Mouse (Mus musculus): ENCODE results near the gene Cldn13. TPM values are rescaled to one million over a fixed set of nuclear protein-coding genes. Genes with fewer than 3 reads are reported as not detected.

Cldn13 gene
- polyA plus RNA-seq, 3 experiments from 2014 or later, result not detected

DNA sequence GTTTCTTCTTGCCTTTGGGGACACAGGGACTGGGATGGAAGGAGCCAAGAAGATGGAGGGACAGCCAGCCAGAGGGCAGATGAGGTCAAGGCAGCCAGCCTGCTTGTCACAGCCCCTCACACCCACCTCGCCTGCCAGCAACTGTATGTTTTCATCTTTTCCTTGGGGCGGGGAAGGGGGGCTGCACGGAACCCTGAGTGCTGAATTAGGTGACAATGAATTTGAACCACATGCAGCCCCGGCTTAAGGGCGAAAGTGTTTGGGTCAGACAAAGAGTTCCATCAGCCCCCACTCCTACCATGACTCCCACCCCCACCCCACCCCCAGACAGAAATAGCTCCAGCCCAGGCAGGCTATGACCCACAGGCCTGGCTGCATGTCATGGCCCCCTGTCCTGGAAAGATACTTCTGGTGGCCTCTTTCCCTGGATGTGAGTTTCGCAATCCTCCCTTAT, 24.7 kb downstream of the Cldn13 start:
- ATAC-seq, result no peak

DNA sequence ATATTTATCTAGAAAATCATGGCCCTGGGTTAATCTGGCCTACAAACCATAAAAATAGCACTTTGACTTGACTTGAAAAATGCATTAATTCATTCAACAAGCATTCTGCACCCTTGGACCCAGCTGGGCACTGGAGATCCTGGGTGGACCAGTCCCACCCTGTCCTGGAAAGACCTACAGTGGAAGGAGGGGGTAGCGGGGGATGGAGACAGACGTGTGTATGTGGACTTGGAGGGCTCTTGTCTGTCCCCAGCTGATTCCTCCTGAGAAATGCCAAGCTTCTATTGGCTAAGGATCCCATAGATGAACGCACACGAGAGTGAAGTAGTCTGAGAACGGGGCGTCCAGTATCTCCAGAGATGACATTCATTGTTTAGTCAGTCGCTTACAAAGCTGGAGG, 26.8 kb downstream of the Cldn13 start:
- ATAC-seq, result no peak

DNA sequence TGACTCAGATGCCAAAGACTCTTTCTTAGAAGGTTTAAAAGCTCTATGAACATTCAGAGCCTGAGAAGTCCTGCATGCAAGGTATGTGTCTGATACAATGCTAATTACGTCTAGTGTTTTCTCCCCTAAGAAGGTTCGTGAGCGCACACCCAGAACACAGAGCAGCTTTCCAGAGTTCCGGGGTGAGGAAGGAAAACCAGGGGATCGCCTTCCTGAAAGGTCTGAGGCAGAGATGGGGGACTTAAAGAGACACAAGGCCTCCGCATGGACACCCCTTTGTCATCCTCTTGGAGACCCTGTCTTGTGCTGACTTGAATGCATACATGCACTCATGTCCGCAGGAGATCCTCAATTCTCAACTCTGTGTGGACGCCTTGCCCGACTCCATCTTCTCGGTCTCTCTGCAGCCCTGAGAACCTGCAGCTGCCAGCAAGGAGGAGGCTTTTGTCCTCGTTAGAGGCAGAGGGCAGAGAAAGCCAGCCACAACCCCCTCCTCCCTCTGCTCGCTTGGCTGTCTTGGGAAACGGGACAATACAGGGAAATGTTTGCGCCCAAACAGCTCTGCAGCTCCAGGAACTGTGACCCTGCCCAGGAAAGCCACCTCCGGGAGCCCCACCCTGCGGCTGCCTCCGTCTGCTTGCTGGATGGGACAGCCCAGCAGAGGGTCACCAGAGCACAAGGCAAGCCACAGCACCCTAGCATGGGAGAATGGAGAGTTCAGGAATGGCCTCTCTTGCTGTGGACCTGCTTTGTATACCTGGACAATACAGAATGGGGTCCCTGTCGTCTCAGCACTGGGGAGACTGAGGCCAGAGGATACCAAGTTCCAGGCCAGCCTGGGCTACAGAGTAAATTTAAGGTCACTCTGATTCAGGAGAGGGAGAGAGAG, 27.6 kb downstream of the Cldn13 start:
- no peak for ATAC-seq

DNA sequence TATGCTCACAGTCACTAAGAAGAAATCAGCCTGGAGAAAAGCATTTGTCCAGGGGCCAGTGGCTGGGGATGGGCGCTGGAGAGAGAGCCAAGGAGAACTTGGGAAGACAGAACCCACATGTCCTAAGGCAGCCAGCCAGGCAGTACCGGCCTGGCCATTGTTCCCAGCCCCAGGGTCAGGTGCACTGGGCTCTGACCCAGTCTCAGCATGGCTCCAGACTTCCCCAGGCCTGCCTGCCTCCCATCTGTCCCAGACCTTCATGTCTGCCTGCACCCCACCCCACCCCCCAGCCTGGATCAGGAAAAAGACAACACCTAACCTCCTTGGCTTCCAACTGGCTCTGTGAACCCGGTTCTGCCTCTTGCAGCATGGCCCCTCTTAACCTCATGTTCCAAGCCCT, 32.2 kb downstream of the Cldn13 start:
- ATAC-seq, result no peak

DNA sequence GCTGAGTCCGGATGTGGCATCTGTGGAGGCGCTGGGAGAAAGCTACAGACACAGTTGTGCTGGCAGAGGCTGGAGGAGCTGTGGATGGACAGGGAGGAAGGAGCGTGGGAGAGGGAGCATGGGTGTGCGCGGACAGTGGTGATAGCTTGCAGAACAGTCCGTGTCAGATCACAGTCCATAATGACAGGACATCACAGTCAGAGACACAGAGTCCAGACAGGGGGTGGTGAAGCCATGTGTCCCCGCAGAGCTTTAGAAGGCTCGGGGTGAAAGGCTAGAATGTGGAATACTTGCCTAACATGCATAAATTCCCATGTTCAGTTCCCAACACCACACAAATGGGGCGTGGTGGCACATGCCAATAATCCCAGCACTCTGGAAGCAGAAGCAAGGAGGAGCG, 38.5 kb downstream of the Cldn13 start:
- no peak for ATAC-seq

- no peak for ATAC-seq
These were observed 40.1 kb downstream of the Cldn13 start for GRCm38 (mm10) chr5:134875245-134875644.

DNA sequence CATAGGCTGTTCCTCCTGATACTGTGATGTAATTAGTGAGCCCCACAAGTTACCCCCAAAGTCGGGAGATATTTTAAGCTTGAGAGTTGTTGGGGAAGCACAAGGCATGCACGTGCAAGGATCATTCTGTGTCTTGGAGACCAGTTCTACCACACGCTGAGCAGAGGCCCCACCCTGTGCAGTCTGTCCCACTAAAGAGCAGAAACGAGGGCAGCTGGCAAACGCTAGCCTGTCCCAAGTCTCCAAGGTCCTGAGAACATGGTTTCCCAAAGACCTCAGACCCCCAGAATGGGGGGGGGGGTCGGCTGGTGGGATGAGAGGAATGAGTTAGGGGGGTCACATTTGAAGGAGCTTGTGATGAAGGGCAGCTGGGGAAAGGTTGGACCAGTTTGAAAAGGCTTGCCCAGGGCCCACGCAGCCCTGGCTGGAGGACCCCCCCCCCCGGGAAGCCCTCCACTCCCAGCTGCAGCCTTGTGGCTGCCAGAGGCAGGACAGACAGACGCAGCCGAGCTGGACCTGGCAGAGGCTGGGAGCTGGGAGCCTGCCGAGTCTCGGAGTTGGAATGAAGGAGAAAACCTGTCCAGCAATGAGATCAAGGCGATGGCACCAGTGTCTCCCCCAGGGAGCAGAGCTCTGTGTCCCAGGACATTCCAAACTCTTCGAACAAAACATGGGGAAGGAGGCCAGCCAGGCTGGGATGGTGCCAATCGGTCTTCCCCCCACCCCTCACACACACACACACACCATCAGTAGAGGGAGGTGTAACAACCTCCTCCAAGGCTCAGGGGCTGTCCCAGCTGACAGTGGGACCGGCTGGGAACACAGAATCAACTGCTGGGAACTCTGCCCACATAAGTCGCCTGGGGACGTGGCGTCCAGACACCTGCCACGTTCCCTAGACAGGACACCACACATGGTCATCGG, 41.1 kb downstream of the Cldn13 start:
- no peak for ATAC-seq

DNA sequence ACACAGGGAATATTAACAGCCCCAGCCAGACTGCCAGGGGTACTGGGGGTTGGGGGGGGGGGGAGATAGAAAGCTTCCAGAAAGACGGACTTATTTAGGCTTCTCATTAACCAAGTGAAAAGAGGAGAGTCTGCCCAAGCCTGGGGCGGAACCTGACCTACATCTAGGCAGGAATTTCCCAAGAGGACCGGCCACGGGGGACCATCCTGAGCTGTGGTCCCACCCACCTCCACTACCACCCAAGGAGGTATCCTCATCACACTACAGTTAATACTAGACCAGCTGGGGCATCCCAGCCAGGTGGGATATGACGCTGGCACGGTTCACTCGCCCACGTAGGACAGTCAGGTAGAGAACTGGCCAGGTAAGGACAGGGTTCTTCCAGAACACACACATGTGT, 42.3 kb downstream of the Cldn13 start:
- no peak for ATAC-seq

DNA sequence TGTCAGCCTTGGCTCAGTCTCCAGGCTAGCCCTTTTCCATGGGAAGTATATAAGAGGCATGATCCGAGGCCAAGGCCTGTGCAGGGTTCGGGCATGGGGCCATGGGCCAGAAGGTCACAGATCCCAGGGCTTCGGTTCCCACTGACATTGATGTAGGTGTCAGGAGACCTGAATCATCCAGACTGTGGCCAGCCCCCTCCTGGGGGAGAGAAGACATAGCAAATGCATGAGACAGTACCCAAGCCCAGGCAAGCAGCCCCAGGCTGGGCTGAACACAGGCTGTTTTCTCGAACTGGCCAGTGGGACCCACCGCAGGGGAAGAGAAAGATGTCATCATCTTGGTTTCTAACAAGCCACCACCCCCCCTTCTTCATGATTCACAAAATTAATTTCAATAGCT, 42.7 kb downstream of the Cldn13 start:
- no peak for ATAC-seq

DNA sequence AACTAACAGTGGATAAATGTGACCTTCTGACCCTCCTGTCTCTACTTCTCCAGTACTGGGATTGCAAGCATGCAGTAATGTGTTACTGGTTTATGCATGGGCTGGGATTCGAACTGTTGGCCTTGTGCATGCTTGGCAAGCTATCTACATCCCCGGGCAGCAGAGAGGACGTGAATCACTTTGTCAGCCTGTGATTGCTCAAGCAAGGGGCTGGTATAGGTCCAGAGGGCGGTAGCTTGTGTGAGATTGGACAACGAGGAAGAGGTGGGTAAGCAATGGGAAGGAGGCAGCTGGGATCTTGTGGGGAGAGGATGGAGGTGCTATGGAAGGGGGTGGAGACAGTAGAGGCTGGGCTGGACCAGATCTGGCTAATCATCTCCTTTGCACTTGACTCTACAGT, 46.8 kb downstream of the Cldn13 start:
- ATAC-seq, result no peak

DNA sequence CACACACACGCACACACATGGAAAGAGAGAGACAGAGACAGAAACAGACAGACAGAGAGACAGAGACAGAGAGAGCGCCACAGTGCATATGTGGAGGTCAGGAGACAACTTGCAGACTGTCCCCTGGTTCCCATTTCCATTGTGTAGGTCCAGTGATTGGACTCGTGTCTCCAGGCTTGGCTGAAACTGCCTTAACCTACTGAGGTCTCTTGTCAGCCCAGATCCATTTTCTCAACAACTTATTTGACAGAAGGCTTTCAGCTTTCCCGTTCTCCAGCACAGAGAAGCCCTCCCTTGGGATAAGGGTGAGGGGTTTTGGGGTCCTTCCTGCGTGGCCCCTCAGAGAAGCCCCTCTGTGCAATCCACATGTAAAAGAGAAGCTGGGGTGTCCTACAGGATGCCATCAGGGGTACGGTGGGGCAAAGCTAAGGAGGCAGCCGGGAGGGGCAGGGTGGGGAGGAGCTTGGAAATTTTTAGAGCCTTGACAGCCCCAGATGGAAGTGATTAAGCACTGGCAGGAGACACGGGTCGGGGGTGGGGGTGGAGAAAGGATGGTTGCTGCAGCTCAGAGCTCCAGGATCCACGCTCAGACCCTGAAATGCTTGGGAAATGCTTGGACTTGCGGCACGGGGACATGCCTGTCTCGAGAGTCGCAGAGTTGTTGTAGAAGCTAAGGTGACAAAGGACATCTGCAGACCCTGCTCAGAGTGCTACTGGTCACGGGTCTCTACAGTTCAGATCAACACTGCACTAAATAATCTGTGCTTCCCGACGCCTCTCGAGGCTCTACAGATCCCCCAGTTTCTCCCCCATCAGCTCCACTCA, 47.8 kb downstream of the Cldn13 start:
- no peak for ATAC-seq

DNA sequence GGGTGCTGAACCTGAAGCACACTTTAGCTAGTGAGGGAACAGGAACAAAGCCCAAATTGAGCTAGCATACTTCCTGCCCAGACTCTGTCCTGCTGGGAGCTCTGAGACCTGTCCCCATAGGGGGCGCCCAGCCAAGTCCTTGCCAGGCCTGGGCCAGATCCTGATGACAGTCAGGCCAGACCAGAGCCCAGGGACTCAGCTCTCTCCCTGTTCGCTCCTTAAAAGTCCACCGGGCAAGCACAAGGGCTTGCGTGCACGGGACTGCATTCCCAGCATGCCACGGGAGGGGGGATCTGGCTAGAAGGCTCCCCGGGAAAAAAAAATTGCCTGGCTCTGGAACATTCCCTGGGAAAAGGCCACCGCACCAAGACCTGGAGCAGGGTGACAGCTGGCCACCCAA, 50.2 kb downstream of the Cldn13 start:
- ATAC-seq, result no peak

Other genes with a start within 250 kb of the Cldn13 start
- 1 to 10 TPM; 4.4 to 8.4 (median 7.1) TPM for gene Limk1, start 226.9 kb downstream of the Cldn13 start, polyA plus RNA-seq (2017; shearing (Covaris generic))
- gene Eln, start 168.2 kb downstream of the Cldn13 start, polyA plus RNA-seq (2017; shearing (Covaris generic)), result under 1 TPM in 1 of 3 experiments, not detected in 2; 0.19 TPM
- not detected for gene Tmem270, start 8.8 kb downstream of the Cldn13 start, polyA plus RNA-seq (2017; shearing (Covaris generic))
- 10 to 100 TPM in 2 of 3 experiments, 1 to 10 TPM in 1; 6.3 to 17.2 (median 12.0) TPM for gene Mettl27, start 16.8 kb upstream of the Cldn13 start, polyA plus RNA-seq (2017; shearing (Covaris generic))
- gene Cldn4, start 31.4 kb upstream of the Cldn13 start, polyA plus RNA-seq (2017; shearing (Covaris generic)), result not detected
- not detected for gene Cldn3, start 70.7 kb upstream of the Cldn13 start, polyA plus RNA-seq (2017; shearing (Covaris generic))
- 10 to 100 TPM; 26.7 to 80.0 (median 60.4) TPM for gene Abhd11, start 93.6 kb upstream of the Cldn13 start, polyA plus RNA-seq (2017; shearing (Covaris generic))
- gene Stx1a, start 108.0 kb upstream of the Cldn13 start, polyA plus RNA-seq (2017; shearing (Covaris generic)), result 10 to 100 TPM in 2 of 3 experiments, 1 to 10 TPM in 1; 4.4 to 24.9 (median 20.8) TPM
- 10 to 100 TPM; 18.9 to 32.0 (median 30.4) TPM for gene Dnajc30, start 148.7 kb upstream of the Cldn13 start, polyA plus RNA-seq (2017; shearing (Covaris generic))
- gene Bud23, start 149.4 kb upstream of the Cldn13 start, polyA plus RNA-seq (2017; shearing (Covaris generic)), result 10 to 100 TPM; 63.3 to 71.1 (median 67.0) TPM
- gene Vps37d, start 162.7 kb upstream of the Cldn13 start, polyA plus RNA-seq (2017; shearing (Covaris generic)), result not detected
- not detected for gene Mlxipl, start 174.4 kb upstream of the Cldn13 start, polyA plus RNA-seq (2017; shearing (Covaris generic))
- 1 to 10 TPM; 5.2 to 9.2 (median 5.8) TPM for gene Tbl2, start 234.1 kb upstream of the Cldn13 start, polyA plus RNA-seq (2017; shearing (Covaris generic))

All from inflammation-experienced regulatory T-cells, adult 6 months (primary cell).